Mouse (Mus musculus) subcutaneous adipose tissue, adult 2 months (tissue): ENCODE data around the gene Gm19965. TPM values are rescaled to one million over a fixed set of nuclear protein-coding genes. Genes with fewer than 3 reads are reported as not detected.

ENCODE experiments used
- polyA plus RNA-seq: library from polyadenylated mRNA; depleted of rRNA; stranded (reverse); fragments of >200 nt; gene quantifications from 2 replicates; pipeline ENCODE4 v1.2.3, GENCODE M21; 2012; ENCODE audit warnings: low replicate concordance; rRNA removed

Gene Gm19965
- not detected in 2 replicates for polyA plus RNA-seq

DNA sequence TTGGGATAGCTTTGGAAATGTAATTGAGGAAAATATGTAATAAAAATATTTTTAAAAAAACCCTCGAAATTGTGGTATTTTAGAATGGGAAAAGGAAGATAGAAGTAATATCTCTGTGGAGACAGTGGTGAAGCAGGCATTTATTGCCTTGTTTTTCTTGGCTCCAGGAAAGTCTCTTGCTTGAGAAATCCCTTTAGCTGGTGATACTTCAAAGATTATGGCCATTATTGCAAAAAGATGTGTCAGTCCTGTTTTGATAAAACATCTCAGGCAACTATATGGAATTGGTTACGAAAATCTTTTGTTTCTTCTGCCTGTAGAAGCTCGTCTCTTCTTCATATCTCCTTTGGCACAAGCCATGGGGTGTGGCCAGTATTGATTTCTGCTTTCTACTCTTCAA is at the start of gene Gm19965:
TSS of gene Gm19965 (plus strand) at position 301 of the 400 bp plus-strand sequence.

